Mouse (Mus musculus) brain, embryonic 14.5 days (tissue): ENCODE measurements at regions not wholly inside any gene's neighbourhood (a gene's known extent, or its start where the extent isn't known, plus 50 kb on each side); places are given as distances from the start of the nearest gene placed in this dataset.

Source experiments
- CTCF ChIP-seq: fragments of 200-500 bp; IDR thresholded peaks from 2 replicates; pipeline ENCODE4 v1.5.1; 2012; ENCODE audit warnings: inconsistent platforms, mild to moderate bottlenecking, moderate library complexity, borderline replicate concordance; ENCODE audit not compliant: insufficient read depth, insufficient read length; ENCODE audit errors: extremely low read depth
- POLR2A ChIP-seq: fragments of 200-500 bp; IDR thresholded peaks from 2 replicates; pipeline ENCODE4 v1.6.1; 2012; ENCODE audit warnings: mild to moderate bottlenecking, inconsistent platforms, borderline replicate concordance; ENCODE audit not compliant: poor library complexity, insufficient read depth, insufficient read length, severe bottlenecking; ENCODE audit errors: extremely low read depth

DNA sequence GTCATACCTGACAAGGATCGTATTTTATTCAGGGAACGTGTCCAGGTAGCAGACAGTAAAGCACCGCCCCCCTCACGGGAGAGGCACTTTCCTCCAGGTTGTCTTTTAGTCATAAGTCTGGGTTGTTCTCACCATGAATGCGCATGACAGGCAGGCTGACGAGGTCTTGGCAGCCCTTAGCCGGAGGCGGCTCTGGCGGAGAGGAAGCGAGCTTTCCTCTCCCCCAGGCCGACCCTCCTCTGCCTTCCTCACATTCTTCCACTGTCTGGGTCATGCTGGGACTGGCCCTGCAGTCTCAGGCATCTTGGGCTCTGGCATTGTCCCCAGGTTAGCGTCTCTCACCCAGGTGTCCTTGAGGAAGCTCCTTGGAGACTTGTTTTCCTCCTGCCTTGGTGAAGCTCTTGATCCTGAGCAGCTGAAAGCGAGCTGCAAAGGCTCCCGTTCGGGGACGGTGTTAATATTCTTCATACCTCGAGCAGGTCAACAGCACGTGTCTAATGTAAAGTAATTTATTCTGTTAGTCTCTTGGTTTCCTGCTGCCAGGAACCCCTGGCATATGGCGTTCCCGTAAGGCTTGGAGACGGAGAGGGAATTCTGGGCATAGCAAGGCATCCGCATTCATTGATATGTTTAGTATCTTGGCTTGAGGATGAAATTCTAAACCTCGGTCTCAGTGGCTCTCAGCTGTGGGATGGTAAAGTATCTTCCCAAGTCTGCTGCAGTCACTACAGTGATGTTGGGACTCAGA is 123.6 kb downstream of the Sox2 start:
- TF ChIP-seq CTCF (no peak), POLR2A (no peak)
